Mouse (Mus musculus) hindbrain, embryonic 10.5 days (tissue): ENCODE measurements around the gene Rbm39. TPM values are rescaled to one million over a fixed set of nuclear protein-coding genes. Genes with fewer than 3 reads are reported as not detected.
A peak's percentile ranks its signal among the peaks of the same experiment; 100 is the strongest.

Experiments
- DNase-seq: peaks from one replicate; pipeline ENCODE4 v3.0.0-alpha.2; 2017; ENCODE audit warnings: low spot score
- H3K27ac ChIP-seq: fragments of 300-500 bp; sonication (generic); 2 replicates; pipeline ENCODE4 v1.5.1; 2016; ENCODE audit warnings: mild to moderate bottlenecking, moderate library complexity
- H3K27me3 ChIP-seq: fragments of 300-500 bp; sonication (generic); 2 replicates; pipeline ENCODE4 v1.6.1; 2016; ENCODE audit warnings: mild to moderate bottlenecking; ENCODE audit not compliant: poor library complexity, insufficient read depth, severe bottlenecking
- H3K36me3 ChIP-seq: fragments of 300-500 bp; sonication (generic); 2 replicates; pipeline ENCODE4 v1.6.1; 2016; ENCODE audit warnings: mild to moderate bottlenecking, moderate library complexity
- H3K4me1 ChIP-seq: fragments of 300-500 bp; sonication (generic); replicated peaks from 2 replicates; pipeline ENCODE4 v1.6.1; 2016; ENCODE audit warnings: mild to moderate bottlenecking
- H3K4me3 ChIP-seq: fragments of 300-500 bp; sonication (generic); 2 replicates; pipeline ENCODE4 v1.5.1; 2016; ENCODE audit warnings: mild to moderate bottlenecking, moderate library complexity
- H3K9me3 ChIP-seq: fragments of 300-500 bp; sonication (generic); 2 replicates; pipeline ENCODE4 v1.6.1; 2016; ENCODE audit warnings: mild to moderate bottlenecking, moderate library complexity
- WGBS: fragments of 180-500 bp; shearing (Covaris S2); methylation state at CpG from one replicate; pipeline ENCODE4 v1.1.7; 2016; 5-methylcytosine and 5-hydroxymethylcytosine counted together
- polyA plus RNA-seq: library from polyadenylated mRNA; unstranded; fragments of >200 nt; fragmentation: Nextera tagmentation; extraction: Ambion mirVana; gene quantifications from 2 replicates; pipeline ENCODE4 v1.2.1, GENCODE M21; 2016

The Rbm39 gene
- polyA plus RNA-seq, 1 experiment from 2014 or later, result 485 TPM

GRCm38 (mm10) chr2:156166557-156166956 lies 13.5 kb downstream of the Rbm39 start:
- 94% methylated on average over 5 of the region's 5 CpGs for WGBS
- Histone ChIP-seq H3K4me1 (no peaks in the 10 kb centered on the region), H3K27ac (no peak overlapping the region), H3K9me3 (no peaks in the 10 kb centered on the region), H3K27me3 (no peaks in the 10 kb centered on the region), H3K4me3 (no peak overlapping the region), H3K36me3 (peaks cover 99% of the 10 kb centered on the region)
- DNase-seq, result no peak

- 98% methylated on average over 1 of the region's 1 CpGs for WGBS
- no peak overlapping the region for H3K4me3 ChIP-seq
- no peak for DNase-seq
- no peak overlapping the region for H3K27ac ChIP-seq
- peaks cover 99% of the 10 kb centered on the region for H3K36me3 ChIP-seq
- H3K27me3 ChIP-seq, result no peaks in the 10 kb centered on the region
- H3K9me3 ChIP-seq, result no peaks in the 10 kb centered on the region
- no peaks in the 10 kb centered on the region for H3K4me1 ChIP-seq
Observed at GRCm38 (mm10) chr2:156165478-156165877, 14.6 kb downstream of the Rbm39 start.

- Histone ChIP-seq H3K27me3 (no peaks in the 10 kb centered on the region), H3K9me3 (no peaks in the 10 kb centered on the region), H3K4me1 (no peaks in the 10 kb centered on the region), H3K36me3 (peaks cover 100% of the 10 kb centered on the region), H3K4me3 (no peak overlapping the region), H3K27ac (no peak overlapping the region)
- no peak for DNase-seq
Observed at GRCm38 (mm10) chr2:156151538-156151937, 28.5 kb downstream of the Rbm39 start.

- Histone ChIP-seq H3K4me3 (no peak overlapping the region), H3K27me3 (no peaks in the 10 kb centered on the region), H3K36me3 (peaks cover 66% of the 10 kb centered on the region), H3K4me1 (peaks cover 19% of the 10 kb centered on the region), H3K27ac (no peak overlapping the region), H3K9me3 (no peaks in the 10 kb centered on the region)
- WGBS, result 90% methylated on average over 3 of the region's 3 CpGs
- DNase-seq, result no peak
Observed at GRCm38 (mm10) chr2:156147316-156147915, 32.6 kb downstream of the Rbm39 start.

- Histone ChIP-seq H3K27me3 (no peaks in the 10 kb centered on the region), H3K4me1 (peaks cover 19% of the 10 kb centered on the region), H3K27ac (no peak overlapping the region), H3K9me3 (no peaks in the 10 kb centered on the region), H3K4me3 (no peak overlapping the region), H3K36me3 (peaks cover 64% of the 10 kb centered on the region)
- WGBS, result 73% methylated on average over 5 of the region's 5 CpGs
- DNase-seq, result no peak
Observed at GRCm38 (mm10) chr2:156146272-156146989, 33.6 kb downstream of the Rbm39 start.

GRCm38 (mm10) chr2:156145486-156146130 lies 34.4 kb downstream of the Rbm39 start:
- DNase-seq, result peak; percentile 6
- Histone ChIP-seq H3K27ac (no peak overlapping the region), H3K4me1 (peaks cover 19% of the 10 kb centered on the region), H3K36me3 (peaks cover 60% of the 10 kb centered on the region), H3K4me3 (peak overlapping the region; percentile 78), H3K27me3 (no peaks in the 10 kb centered on the region), H3K9me3 (no peaks in the 10 kb centered on the region)
- WGBS, result 72% methylated on average over 11 of the region's 11 CpGs

GRCm38 (mm10) chr2:156143953-156144724 lies 35.9 kb downstream of the Rbm39 start, which contains the start of the genes Romo1 and Nfs1:
TSS of gene Romo1 (plus strand) at chr2:156144039.
TSS of gene Nfs1 (minus strand) at chr2:156144186.
- Histone ChIP-seq H3K27ac (peak within 1 kb of the TSS; percentile 92), H3K36me3 (peaks cover 56% of the 10 kb centered on the region), H3K27me3 (no peaks in the 10 kb centered on the region), H3K4me1 (peaks cover 19% of the 10 kb centered on the region), H3K4me3 (peak within 1 kb of the TSS; percentile 78), H3K9me3 (no peaks in the 10 kb centered on the region)
- peak; percentile 98 for DNase-seq
- under 1% methylated on average over 70 of the region's 70 CpGs for WGBS

- Histone ChIP-seq H3K27ac (peak overlapping the region; percentile 92), H3K27me3 (no peaks in the 10 kb centered on the region), H3K4me1 (peaks cover 19% of the 10 kb centered on the region), H3K9me3 (no peaks in the 10 kb centered on the region), H3K36me3 (peaks cover 54% of the 10 kb centered on the region), H3K4me3 (peak overlapping the region; percentile 78)
- DNase-seq, result no peak
- WGBS, result 2% methylated on average over 16 of the region's 16 CpGs
Observed at GRCm38 (mm10) chr2:156143367-156143766, 36.7 kb downstream of the Rbm39 start.

- H3K9me3 ChIP-seq, result no peaks in the 10 kb centered on the region
- H3K27ac ChIP-seq, result no peak overlapping the region; the same call in 1 of the 2 replicates
- peaks cover 49% of the 10 kb centered on the region for H3K36me3 ChIP-seq
- H3K4me1 ChIP-seq, result peaks cover 19% of the 10 kb centered on the region
- WGBS, result 84% methylated on average over 2 of the region's 2 CpGs
- H3K4me3 ChIP-seq, result peak overlapping the region; percentile 78
- no peak for DNase-seq
- H3K27me3 ChIP-seq, result no peaks in the 10 kb centered on the region
Observed at GRCm38 (mm10) chr2:156142820-156143219, 37.2 kb downstream of the Rbm39 start.

GRCm38 (mm10) chr2:156135695-156136094 lies 44.3 kb downstream of the Rbm39 start:
- 89% methylated on average over 6 of the region's 6 CpGs for WGBS
- no peak for DNase-seq

GRCm38 (mm10) chr2:156134161-156134560 lies 45.9 kb downstream of the Rbm39 start:
- peaks cover 50% of the 10 kb centered on the region for H3K36me3 ChIP-seq
- 89% methylated on average over 5 of the region's 5 CpGs for WGBS
- H3K4me1 ChIP-seq, result no peaks in the 10 kb centered on the region
- no peaks in the 10 kb centered on the region for H3K27me3 ChIP-seq
- H3K9me3 ChIP-seq, result no peaks in the 10 kb centered on the region
- DNase-seq, result no peak
- no peak overlapping the region for H3K27ac ChIP-seq
- H3K4me3 ChIP-seq, result no peak overlapping the region

More at GRCm38 (mm10) chr2:156135695-156136094, 44.3 kb downstream of the Rbm39 start:
- H3K27ac ChIP-seq, result no peak overlapping the region
- H3K4me3 ChIP-seq, result no peak overlapping the region
- no peaks in the 10 kb centered on the region for H3K4me1 ChIP-seq
- H3K9me3 ChIP-seq, result no peaks in the 10 kb centered on the region
- no peaks in the 10 kb centered on the region for H3K27me3 ChIP-seq
- peaks cover 53% of the 10 kb centered on the region for H3K36me3 ChIP-seq

- Histone ChIP-seq H3K4me1 (no peaks in the 10 kb centered on the region), H3K27me3 (no peaks in the 10 kb centered on the region), H3K9me3 (no peaks in the 10 kb centered on the region), H3K36me3 (peaks cover 76% of the 10 kb centered on the region), H3K4me3 (no peak within 1 kb of the TSS), H3K27ac (no peak within 1 kb of the TSS)
- DNase-seq, result no peak
- 96% methylated on average over 5 of the region's 5 CpGs for WGBS
Observed at GRCm38 (mm10) chr2:156126992-156127391, 53.0 kb downstream of the Rbm39 start, which contains the start of gene Gm28036. TSS of gene Gm28036 (minus strand) at chr2:156127092.
